Mouse (Mus musculus) spleen, adult 2 months (tissue): ENCODE results near the gene Ly9. TPM values are rescaled to one million over a fixed set of nuclear protein-coding genes. Genes with fewer than 3 reads are reported as not detected.

Source experiments
- DNase-seq, 2 experiments: peaks; one replicate each; pipeline versions ENCODE4 v3.0.0 to v3.0.0-alpha.2; 2012 to 2021; ENCODE audit warnings: low spot score in 2 of 2, low read depth in 1 of 2
- H3K27ac ChIP-seq: fragments of 200-500 bp; 2 replicates; pipeline ENCODE4 v1.5.1; 2012; ENCODE audit warnings: low read length, inconsistent platforms; ENCODE audit not compliant: insufficient read depth
- H3K27me3 ChIP-seq: fragments of 200-500 bp; 2 replicates; pipeline ENCODE4 v1.6.1; 2012; ENCODE audit warnings: mild to moderate bottlenecking, moderate library complexity, low read length, inconsistent platforms; ENCODE audit not compliant: control insufficient read depth, insufficient read depth
- H3K36me3 ChIP-seq: fragments of 200-500 bp; 2 replicates; pipeline ENCODE4 v1.6.1; 2012; ENCODE audit warnings: mild to moderate bottlenecking, low read length, inconsistent platforms; ENCODE audit not compliant: control insufficient read depth, insufficient read depth
- H3K4me1 ChIP-seq: fragments of 200-500 bp; 2 replicates; pipeline ENCODE4 v1.6.1; 2011; ENCODE audit warnings: inconsistent platforms; ENCODE audit not compliant: control insufficient read depth, insufficient read depth, insufficient read length
- H3K4me3 ChIP-seq: fragments of 200-500 bp; 2 replicates; pipeline ENCODE4 v1.5.1; 2011; ENCODE audit warnings: mild to moderate bottlenecking, inconsistent platforms; ENCODE audit not compliant: insufficient read depth, insufficient read length; ENCODE audit errors: extremely low read depth
- CTCF ChIP-seq: fragments of 200-500 bp; IDR thresholded peaks from 2 replicates; pipeline ENCODE4 v1.5.1; 2011; ENCODE audit warnings: mild to moderate bottlenecking, inconsistent platforms; ENCODE audit not compliant: insufficient read depth, insufficient read length, insufficient replicate concordance; ENCODE audit errors: extremely low read depth
- POLR2A ChIP-seq: fragments of 200-500 bp; IDR thresholded peaks from 2 replicates; pipeline ENCODE4 v1.6.1; 2011; ENCODE audit warnings: low read depth, low read length, inconsistent platforms
- WGBS: fragments of 180-500 bp; shearing (Covaris S2); methylation state at CpG from one replicate; pipeline ENCODE4 v1.1.7; 2018; 5-methylcytosine and 5-hydroxymethylcytosine counted together
- polyA plus RNA-seq: library from polyadenylated mRNA; depleted of rRNA; stranded (reverse); fragments of >200 nt; gene quantifications from 2 replicates; pipeline ENCODE4 v1.2.3, GENCODE M21; 2012

The Ly9 gene
- polyA plus RNA-seq, 1 experiment: 27.7 TPM

DNA sequence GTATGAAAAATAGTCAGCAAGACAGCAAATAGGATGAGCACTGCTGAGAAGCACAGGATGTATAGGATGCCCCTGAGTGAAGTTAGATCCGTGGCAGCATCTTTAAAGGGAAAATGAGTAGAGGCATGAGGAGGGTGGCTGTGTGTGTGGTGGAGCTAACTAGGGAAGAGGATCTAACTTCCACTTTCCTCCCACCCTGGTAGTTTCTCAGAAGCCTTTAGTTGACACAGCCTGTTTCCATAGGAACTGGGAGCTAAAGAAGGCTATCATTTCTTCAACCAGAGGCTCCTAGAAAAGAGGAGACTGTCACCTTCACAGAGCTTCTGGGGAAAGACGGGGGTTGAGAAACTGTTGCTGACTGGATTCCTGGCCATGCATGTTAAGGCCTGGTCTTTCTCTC lies 31.5 kb upstream of the Ly9 start:
- peaks cover 4% of the 10 kb centered on the region; the same call in 1 of the 2 replicates for H3K4me1 ChIP-seq
- WGBS: 77% methylated on average over 2 of the region's 2 CpGs
- no peak for TF ChIP-seq CTCF
- no peak for TF ChIP-seq POLR2A
- H3K27ac ChIP-seq: no peak overlapping the region
- H3K4me3 ChIP-seq: no peak overlapping the region
- no peak for DNase-seq
- H3K27me3 ChIP-seq: no peaks in the 10 kb centered on the region
- H3K36me3 ChIP-seq: peaks cover 17% of the 10 kb centered on the region

DNA sequence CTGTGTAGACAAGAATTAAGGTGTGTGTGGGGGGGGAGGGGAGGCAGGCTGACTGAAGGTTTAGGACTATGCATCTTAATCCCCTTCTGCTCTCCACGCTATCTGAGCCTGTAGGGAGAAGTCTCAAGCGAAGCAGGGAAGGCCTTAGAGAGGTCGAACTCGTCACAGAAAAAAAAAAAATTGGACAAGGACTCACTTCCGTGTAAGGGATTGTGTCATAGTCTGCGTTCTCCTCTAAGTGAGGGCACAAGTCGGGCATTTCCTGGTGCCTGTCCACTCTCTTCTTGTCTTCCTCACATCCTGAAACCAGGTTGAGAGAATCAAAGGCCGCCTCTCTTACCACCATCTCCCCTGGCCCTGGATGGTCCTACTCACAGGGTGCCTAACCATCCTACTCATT lies 29.9 kb upstream of the Ly9 start:
- H3K4me3 ChIP-seq: no peak overlapping the region
- no peaks in the 10 kb centered on the region for H3K27me3 ChIP-seq
- no peak for DNase-seq
- TF ChIP-seq POLR2A: no peak
- H3K36me3 ChIP-seq: peaks cover 17% of the 10 kb centered on the region
- 88% methylated on average over 8 of the region's 8 CpGs for WGBS
- H3K4me1 ChIP-seq: no peaks in the 10 kb centered on the region; the same call in 1 of the 2 replicates
- H3K27ac ChIP-seq: no peak overlapping the region

DNA sequence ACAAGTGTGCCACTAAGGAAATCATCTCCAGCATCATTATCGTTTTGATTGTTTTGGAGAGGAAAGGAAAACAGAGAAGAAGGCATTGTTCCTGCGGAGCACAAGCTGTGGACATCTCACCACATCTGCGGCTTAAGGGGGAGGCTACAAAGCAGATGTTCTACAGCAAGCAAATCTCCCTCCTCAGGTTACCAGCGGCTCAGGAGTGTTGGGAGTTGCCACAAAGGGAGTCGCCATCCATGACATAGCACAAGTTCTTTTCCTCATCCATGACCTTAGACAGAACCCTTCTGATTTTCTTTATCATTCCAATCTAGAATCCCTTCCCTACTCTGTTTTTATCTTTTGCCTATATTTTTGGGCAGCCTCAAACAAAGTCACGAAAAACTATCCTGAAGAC lies 28.5 kb upstream of the Ly9 start:
- Histone ChIP-seq H3K27ac (no peak overlapping the region), H3K4me3 (no peak overlapping the region), H3K4me1 (peaks cover 4% of the 10 kb centered on the region; the same call in 1 of the 2 replicates), H3K27me3 (no peaks in the 10 kb centered on the region), H3K36me3 (peaks cover 15% of the 10 kb centered on the region)
- 91% methylated on average over 6 of the region's 6 CpGs for WGBS
- TF ChIP-seq POLR2A: no peak
- no peak for TF ChIP-seq CTCF
- DNase-seq: no peak

DNA sequence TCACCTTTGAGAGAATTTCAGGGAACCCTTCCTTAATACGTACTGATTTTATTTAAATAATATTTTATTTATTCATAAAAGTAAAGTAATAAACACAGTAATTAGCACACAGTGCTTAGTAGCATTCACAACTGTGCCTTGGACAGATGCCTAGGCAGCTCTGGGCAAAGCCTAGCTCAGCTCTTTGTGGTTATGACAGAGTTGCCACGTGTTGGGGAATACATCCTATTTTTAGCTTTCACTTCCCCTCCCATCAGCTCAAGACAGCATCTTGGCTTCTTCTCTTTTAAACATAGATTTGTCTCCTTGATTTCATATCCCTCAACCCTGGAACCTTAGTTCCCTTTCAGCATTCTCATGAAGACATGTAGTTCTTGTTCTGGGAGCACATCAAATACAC lies 24.2 kb upstream of the Ly9 start:
- no peak for DNase-seq
- Histone ChIP-seq H3K27ac (no peak overlapping the region), H3K4me3 (no peak overlapping the region), H3K36me3 (peaks cover 6% of the 10 kb centered on the region; the same call in 1 of the 2 replicates), H3K4me1 (peaks cover 12% of the 10 kb centered on the region; the same call in 1 of the 2 replicates), H3K27me3 (no peaks in the 10 kb centered on the region)
- 4% methylated on average over 2 of the region's 2 CpGs for WGBS
- TF ChIP-seq CTCF (no peak), POLR2A (no peak)

DNA sequence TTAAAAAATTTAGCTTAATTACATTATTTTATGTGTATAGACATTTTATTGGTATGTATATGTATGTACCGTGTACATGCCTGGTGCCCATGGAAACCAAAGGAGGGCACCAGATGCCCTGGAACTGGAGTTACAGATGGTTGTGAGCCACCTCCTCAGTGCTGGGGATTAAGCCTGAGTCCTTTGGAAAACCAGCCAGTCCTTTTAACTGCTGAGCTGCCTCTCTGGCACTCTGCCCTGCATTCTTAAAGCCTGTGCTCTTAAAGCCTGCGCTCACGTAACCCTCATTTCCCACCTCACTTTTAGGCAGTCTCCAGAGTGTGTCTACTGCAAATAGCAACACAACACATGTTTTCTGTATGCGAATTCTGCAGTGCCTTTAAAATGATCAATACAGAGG lies 23.7 kb upstream of the Ly9 start:
- Histone ChIP-seq H3K27me3 (no peaks in the 10 kb centered on the region), H3K36me3 (peaks cover 5% of the 10 kb centered on the region; the same call in 1 of the 2 replicates), H3K27ac (peak overlapping the region; percentile 17), H3K4me1 (peaks cover 12% of the 10 kb centered on the region; the same call in 1 of the 2 replicates), H3K4me3 (no peak overlapping the region)
- 55% methylated on average over 4 of the region's 4 CpGs for WGBS
- no peak for DNase-seq
- TF ChIP-seq POLR2A (no peak), CTCF (no peak)

DNA sequence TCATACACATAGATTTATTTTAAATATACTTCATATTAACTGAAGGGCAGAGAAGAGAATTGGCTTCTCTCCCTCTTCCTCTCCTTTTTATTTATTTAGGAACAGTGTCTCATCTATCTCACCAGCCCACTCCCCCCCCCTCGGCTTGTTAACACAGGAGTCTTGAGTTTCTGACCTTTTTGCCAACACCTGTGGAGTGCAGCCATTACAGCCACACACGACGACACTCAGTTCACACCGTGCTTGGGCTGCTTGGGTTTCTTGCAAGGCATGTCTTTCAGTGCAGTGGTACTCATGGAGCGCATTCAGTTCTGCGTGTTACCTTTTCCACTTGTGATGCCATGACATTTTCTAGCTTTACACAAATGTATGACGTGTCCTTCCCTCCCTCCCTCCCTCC lies 22.8 kb upstream of the Ly9 start:
- no peak for DNase-seq
- H3K4me1 ChIP-seq: peaks cover 12% of the 10 kb centered on the region; the same call in 1 of the 2 replicates
- H3K4me3 ChIP-seq: no peak overlapping the region
- no peak for TF ChIP-seq CTCF
- TF ChIP-seq POLR2A: no peak
- 76% methylated on average over 7 of the region's 7 CpGs for WGBS
- no peak overlapping the region; the same call in 1 of the 2 replicates for H3K27ac ChIP-seq
- no peaks in the 10 kb centered on the region; the same call in 1 of the 2 replicates for H3K36me3 ChIP-seq
- no peaks in the 10 kb centered on the region for H3K27me3 ChIP-seq

DNA sequence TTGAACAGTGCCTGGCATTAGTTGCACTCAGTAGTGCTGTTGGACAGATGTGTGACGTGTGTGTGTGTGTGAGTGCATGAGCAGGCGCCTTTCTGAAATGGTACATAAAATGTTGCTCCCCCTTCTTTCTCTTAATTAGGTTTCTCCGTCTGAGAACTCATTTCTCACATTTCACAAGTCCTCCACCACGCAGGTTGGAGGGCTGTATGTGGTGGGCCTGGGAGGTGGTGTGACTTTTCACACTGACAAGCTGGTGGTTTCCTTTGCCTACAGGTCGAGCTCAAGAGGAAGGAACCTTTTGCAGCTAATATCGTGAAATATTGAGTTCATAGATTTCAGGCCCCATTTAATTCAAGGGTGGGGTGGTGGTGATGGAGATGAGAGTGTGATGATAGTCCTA lies 22.0 kb upstream of the Ly9 start:
- no peak for DNase-seq
- 40% methylated on average over 6 of the region's 6 CpGs for WGBS
- H3K4me1 ChIP-seq: peaks cover 12% of the 10 kb centered on the region; the same call in 1 of the 2 replicates
- TF ChIP-seq CTCF (no peak), POLR2A (no peak)
- H3K4me3 ChIP-seq: no peak overlapping the region
- H3K36me3 ChIP-seq: no peaks in the 10 kb centered on the region
- H3K27ac ChIP-seq: 0 out of 2 replicates have a peak overlapping the region, but pooled peaks have one; percentile 22
- no peaks in the 10 kb centered on the region for H3K27me3 ChIP-seq
